Mouse (Mus musculus) embryonic facial prominence, embryonic 10.5 days (tissue): ENCODE results near the gene Rpl41. TPM values are rescaled to one million over a fixed set of nuclear protein-coding genes. Genes with fewer than 3 reads are reported as not detected.
"Not testable (repeated sequence)": the region's sequence is repeated elsewhere in the genome, so short reads cannot be mapped to it uniquely, and the experiment has no call there.

ENCODE experiments used
- DNase-seq: peaks from one replicate; pipeline ENCODE4 v3.0.0-alpha.2; 2017; ENCODE audit warnings: low spot score
- H3K27ac ChIP-seq: fragments of 300-500 bp; sonication (generic); replicated peaks from 2 replicates; pipeline ENCODE4 v1.5.1; 2016; ENCODE audit warnings: mild to moderate bottlenecking
- H3K27me3 ChIP-seq: fragments of 300-500 bp; sonication (generic); replicated peaks from 2 replicates; pipeline ENCODE4 v1.6.1; 2016; ENCODE audit warnings: low read depth, mild to moderate bottlenecking; ENCODE audit not compliant: poor library complexity, severe bottlenecking
- H3K36me3 ChIP-seq: fragments of 300-500 bp; sonication (generic); replicated peaks from 2 replicates; pipeline ENCODE4 v1.6.1; 2016; ENCODE audit warnings: mild to moderate bottlenecking, moderate library complexity
- H3K4me1 ChIP-seq: fragments of 300-500 bp; sonication (generic); 2 replicates; pipeline ENCODE4 v1.6.1; 2016
- H3K4me3 ChIP-seq: fragments of 300-500 bp; sonication (generic); 2 replicates; pipeline ENCODE4 v1.5.1; 2016; ENCODE audit warnings: mild to moderate bottlenecking, moderate library complexity
- H3K9me3 ChIP-seq: fragments of 300-500 bp; sonication (generic); 2 replicates; pipeline ENCODE4 v1.6.1; 2016; ENCODE audit warnings: mild to moderate bottlenecking
- WGBS: fragments of 180-500 bp; shearing (Covaris S2); methylation state at CpG from one replicate; pipeline ENCODE4 v1.1.7; 2016; 5-methylcytosine and 5-hydroxymethylcytosine counted together
- polyA plus RNA-seq: library from polyadenylated mRNA; unstranded; fragments of >200 nt; fragmentation: Nextera tagmentation; extraction: Ambion mirVana; gene quantifications from 2 replicates; pipeline ENCODE4 v1.2.1, GENCODE M21; 2016

The Rpl41 gene
- polyA plus RNA-seq, 1 experiment from 2014 or later: 3,494 TPM

DNA sequence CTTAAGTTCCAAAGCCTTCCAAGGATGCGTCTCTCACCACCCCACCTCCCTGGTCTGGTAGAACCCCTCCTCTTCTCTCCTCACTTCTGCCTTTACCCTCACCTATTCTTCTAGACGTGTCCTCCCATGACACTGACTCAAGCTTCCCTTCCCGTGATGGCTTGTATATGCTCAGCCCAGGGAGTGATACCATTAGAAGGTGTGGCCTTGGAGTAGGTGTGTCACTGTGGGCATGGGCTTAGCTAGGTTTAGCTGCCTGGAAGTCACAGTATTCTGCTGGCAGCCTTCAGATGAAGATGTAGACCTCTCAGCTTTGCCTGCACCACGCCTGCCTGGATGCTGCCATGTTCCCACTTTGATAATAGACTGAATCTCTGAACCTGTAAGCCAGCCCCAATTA is 34.1 kb downstream of the Rpl41 start:
- Histone ChIP-seq H3K4me1 (peaks cover 25% of the 10 kb centered on the region), H3K27ac (no peak overlapping the region), H3K27me3 (peaks cover 65% of the 10 kb centered on the region), H3K36me3 (peaks cover 35% of the 10 kb centered on the region; the same call in 1 of the 2 replicates), H3K4me3 (no peak overlapping the region; the same call in 1 of the 2 replicates), H3K9me3 (no peaks in the 10 kb centered on the region)
- DNase-seq: no peak
- WGBS: 81% methylated on average over 4 of the region's 4 CpGs

DNA sequence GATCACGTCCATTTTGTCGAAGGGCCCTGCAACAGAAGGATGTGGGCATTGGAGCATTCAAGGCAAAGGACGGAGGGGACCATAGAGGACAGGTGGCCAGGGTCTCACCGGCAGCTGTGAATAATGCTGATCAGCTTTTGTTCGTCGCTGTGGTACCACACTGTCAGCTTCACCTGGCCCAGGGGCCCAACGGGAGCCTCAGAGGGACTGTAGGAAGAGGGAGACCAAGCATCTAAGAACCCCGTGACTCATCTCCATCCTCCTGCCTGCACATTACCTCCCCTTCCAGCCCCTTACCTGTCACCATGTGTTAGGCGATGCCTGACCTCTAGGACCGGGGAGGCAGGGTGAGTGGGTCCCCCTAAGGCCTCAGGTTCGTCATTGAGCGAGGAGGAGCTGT is 37.3 kb downstream of the Rpl41 start:
- WGBS: 85% methylated on average over 12 of the region's 12 CpGs
- H3K4me1 ChIP-seq: peaks cover 12% of the 10 kb centered on the region
- H3K27ac ChIP-seq: no peak overlapping the region
- H3K9me3 ChIP-seq: no peaks in the 10 kb centered on the region
- no peak overlapping the region for H3K4me3 ChIP-seq
- peaks cover 32% of the 10 kb centered on the region for H3K27me3 ChIP-seq
- no peak for DNase-seq
- peaks cover 22% of the 10 kb centered on the region; the same call in 1 of the 2 replicates for H3K36me3 ChIP-seq

DNA sequence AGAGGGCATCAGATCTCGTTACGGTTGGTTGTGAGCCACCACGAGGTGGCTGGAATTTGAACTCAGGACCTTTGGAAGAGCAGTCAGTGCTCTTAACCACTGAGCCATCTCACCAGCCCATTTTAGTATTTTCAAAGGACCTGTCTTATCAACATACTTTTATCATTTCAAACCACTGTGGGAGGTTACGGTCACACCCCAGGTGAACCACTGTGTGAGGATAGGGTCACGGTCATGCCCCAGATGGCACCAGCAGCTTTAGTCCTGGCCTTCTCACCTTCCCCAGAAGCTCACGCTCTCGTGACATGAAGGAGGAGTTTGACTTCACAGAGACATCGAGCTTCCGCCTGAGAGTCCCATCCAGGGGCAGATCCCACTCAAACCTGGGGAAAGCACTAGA is 37.9 kb downstream of the Rpl41 start:
- DNase-seq: no peak
- H3K27me3 ChIP-seq: peaks cover 27% of the 10 kb centered on the region
- no peak overlapping the region for H3K4me3 ChIP-seq
- WGBS: 89% methylated on average over 9 of the region's 9 CpGs
- no peak overlapping the region for H3K27ac ChIP-seq
- H3K4me1 ChIP-seq: peaks cover 7% of the 10 kb centered on the region
- H3K36me3 ChIP-seq: peaks cover 22% of the 10 kb centered on the region; the same call in 1 of the 2 replicates
- H3K9me3 ChIP-seq: no peaks in the 10 kb centered on the region

DNA sequence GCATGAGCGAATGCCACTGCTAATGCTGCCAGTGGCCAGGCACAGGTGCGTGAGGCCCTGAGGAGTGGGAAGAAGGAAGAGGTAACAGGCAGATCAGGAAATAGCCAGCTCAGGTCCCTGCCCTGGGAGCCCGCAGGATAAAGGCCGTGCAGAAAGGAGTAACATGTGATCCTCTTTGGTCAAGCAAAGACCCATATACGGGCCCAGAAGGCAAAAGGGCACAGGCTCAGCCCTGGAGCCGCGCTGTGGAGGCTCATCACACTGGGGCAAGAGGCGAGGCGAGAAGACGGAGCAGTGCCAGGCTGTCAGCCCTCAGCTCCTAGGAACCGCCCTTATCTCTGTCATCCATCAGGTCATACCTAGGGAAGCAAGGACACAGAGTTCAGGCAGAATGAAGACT is 38.8 kb downstream of the Rpl41 start:
- Histone ChIP-seq H3K9me3 (no peaks in the 10 kb centered on the region), H3K27ac (no peak overlapping the region), H3K27me3 (peaks cover 18% of the 10 kb centered on the region), H3K4me3 (no peak overlapping the region), H3K36me3 (peaks cover 21% of the 10 kb centered on the region; the same call in 1 of the 2 replicates), H3K4me1 (no peaks in the 10 kb centered on the region)
- DNase-seq: no peak
- WGBS: 82% methylated on average over 11 of the region's 11 CpGs

DNA sequence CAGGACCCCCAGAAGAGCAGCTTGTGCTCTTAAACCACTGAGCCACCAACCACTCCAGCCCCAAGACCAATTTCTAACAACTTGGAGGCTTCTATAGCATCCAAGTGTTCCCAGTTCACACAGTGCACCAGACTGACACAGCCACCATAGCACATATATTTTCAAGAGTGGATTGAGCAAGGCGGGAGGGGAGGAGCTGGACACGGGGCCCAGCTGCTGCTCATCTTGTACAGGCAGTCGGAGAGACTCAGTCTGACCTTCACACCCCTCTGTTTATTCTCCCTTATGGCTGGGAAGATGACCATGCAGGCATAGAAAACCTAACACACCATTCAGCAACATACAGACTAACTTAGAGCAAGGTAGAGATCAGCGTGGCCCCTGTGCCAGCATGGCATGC is 39.3 kb downstream of the Rpl41 start:
- Histone ChIP-seq H3K36me3 (peaks cover 16% of the 10 kb centered on the region; the same call in 1 of the 2 replicates), H3K4me3 (no peak overlapping the region)
- WGBS: 86% methylated on average over 4 of the region's 4 CpGs

DNA sequence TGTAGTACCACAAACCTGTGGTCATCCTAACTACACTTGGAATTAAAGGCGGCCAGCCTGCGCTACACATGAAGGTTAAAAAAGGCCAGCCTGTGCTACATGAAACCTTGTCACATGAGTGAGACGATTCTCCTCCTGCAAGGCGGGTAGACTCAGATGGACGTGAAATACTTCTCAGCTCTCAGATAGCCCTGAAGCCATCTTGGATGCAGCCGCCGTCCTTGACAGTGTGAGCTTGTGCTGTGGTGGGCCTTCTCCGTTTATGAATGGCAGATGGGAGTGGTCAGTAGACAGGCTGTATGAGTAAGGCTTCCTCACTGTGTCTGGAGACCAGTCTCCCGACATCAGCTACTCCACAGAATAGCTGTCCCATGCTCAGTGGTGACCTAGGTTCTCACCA is 39.9 kb downstream of the Rpl41 start:
- 0 out of 2 replicates have a peak, but pooled peaks cover 2% of the 10 kb centered on the region for H3K4me1 ChIP-seq
- H3K27ac ChIP-seq: no peak overlapping the region
- H3K36me3 ChIP-seq: peaks cover 16% of the 10 kb centered on the region; the same call in 1 of the 2 replicates
- WGBS: 86% methylated on average over 9 of the region's 9 CpGs
- H3K9me3 ChIP-seq: no peaks in the 10 kb centered on the region
- no peak overlapping the region for H3K4me3 ChIP-seq
- 0 out of 2 replicates have a peak, but pooled peaks cover 12% of the 10 kb centered on the region for H3K27me3 ChIP-seq
- no peak for DNase-seq

More for the DNA sequence above, 39.3 kb downstream of the Rpl41 start:
- no peaks in the 10 kb centered on the region for H3K9me3 ChIP-seq
- no peak overlapping the region for H3K27ac ChIP-seq
- DNase-seq: no peak
- H3K4me1 ChIP-seq: 0 out of 2 replicates have a peak, but pooled peaks cover 2% of the 10 kb centered on the region
- H3K27me3 ChIP-seq: peaks cover 13% of the 10 kb centered on the region

DNA sequence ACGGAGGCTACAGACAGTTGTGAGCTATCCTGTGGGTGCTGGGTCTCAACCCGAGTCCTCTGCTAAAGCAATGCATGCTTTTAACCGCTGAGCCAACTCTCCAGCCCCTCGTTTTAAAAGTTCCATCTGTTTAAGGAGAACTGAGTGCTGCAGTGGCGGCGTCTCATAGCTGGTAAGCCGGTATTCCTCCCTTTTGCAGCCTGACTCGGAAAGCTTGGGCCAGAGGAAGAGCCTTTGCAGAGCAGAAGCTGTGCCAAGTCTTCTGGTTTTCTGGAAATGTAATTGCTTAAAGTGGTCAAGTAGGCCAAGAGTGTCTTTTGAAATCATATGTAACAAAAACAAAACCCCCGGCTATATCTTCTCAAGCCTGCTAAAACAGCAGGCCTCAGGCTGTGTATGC is 40.8 kb downstream of the Rpl41 start:
- H3K27me3 ChIP-seq: 0 out of 2 replicates have a peak, but pooled peaks cover 8% of the 10 kb centered on the region
- H3K4me3 ChIP-seq: no peak overlapping the region
- WGBS: 84% methylated on average over 9 of the region's 9 CpGs
- 0 out of 2 replicates have a peak, but pooled peaks cover 2% of the 10 kb centered on the region for H3K4me1 ChIP-seq
- H3K9me3 ChIP-seq: no peaks in the 10 kb centered on the region
- H3K27ac ChIP-seq: no peak overlapping the region
- no peak for DNase-seq
- H3K36me3 ChIP-seq: peaks cover 16% of the 10 kb centered on the region; the same call in 1 of the 2 replicates

DNA sequence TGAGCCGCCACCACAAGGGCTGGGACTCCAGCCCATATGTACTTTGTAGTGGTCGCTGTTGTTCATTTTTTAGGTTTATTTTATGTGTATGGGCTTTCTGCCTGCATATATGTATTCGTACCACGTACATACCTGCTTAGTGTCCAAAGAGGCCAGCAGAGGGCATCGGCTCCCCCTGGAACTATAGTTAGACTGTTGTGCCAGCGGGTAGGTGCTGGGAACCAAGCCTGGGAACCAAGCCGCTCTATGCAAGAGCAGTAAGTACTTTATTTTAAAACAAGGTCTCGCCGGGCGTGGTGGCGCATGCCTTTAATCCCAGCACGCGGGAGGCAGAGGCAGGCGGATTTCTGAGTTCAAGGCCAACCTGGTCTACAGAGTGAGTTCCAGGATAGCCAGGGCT is 43.1 kb downstream of the Rpl41 start:
- Histone ChIP-seq H3K4me3 (no peak overlapping the region), H3K36me3 (peaks cover 7% of the 10 kb centered on the region; the same call in 1 of the 2 replicates), H3K27ac (no peak overlapping the region), H3K27me3 (no peaks in the 10 kb centered on the region), H3K9me3 (no peaks in the 10 kb centered on the region), H3K4me1 (0 out of 2 replicates have a peak, but pooled peaks cover 2% of the 10 kb centered on the region)
- no peak for DNase-seq
- 94% methylated on average over 14 of the region's 14 CpGs for WGBS

DNA sequence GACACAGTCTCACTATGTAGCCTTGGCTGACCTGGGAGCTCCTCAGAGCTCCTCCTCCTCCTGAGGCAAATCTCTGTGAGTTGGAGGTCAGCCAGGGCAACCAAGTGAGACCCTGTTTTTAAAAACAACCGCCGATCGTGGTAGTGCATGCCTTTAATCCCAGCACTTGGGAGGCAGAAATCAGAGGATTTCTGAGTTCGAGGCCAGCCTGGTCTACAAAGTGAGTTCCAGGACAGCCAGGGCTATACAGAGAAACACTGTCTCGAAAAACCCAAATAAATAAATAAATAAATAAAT is 43.8 kb downstream of the Rpl41 start:
- WGBS: 83% methylated on average over 5 of the region's 5 CpGs
- DNase-seq: not testable (repeated sequence)

DNA sequence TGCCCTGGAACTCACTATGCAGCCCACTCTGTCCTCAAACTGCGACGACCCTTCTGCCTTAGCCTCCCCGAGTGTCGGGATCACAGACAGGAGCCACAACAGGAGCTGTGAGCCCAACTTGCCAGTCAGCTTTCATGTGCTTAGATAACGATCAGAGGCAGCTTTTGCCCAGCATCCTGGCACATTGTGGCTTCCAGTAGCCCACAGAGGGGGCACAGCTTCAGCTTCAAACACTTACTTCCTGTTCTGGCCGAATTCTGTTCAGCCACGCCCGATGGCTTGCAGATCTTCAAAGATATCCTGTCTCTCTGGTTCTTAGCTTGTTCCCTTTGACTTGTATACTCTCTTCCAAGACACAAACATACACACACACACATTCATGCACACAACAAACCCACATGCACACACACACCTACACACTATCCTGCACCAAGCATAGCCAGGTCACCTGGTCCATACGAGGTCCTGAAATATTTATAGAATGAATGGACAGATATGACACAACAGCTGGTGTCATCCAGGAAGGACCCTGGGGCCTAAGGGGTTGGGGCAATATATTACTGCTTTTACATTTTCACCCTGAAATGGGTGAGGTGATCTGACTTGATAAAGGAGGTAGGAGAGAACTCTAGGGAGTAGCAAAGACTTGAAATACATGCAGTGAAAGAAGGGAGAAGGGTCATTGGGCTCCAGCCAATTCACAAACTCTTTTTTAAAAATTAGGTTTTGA is 44.3 kb downstream of the Rpl41 start:
- Histone ChIP-seq H3K4me3 (no peak overlapping the region), H3K4me1 (0 out of 2 replicates have a peak, but pooled peaks cover 2% of the 10 kb centered on the region), H3K36me3 (peaks cover 7% of the 10 kb centered on the region; the same call in 1 of the 2 replicates), H3K27me3 (no peaks in the 10 kb centered on the region), H3K27ac (no peak overlapping the region; the same call in 1 of the 2 replicates), H3K9me3 (no peaks in the 10 kb centered on the region)
- WGBS: 79% methylated on average over 9 of the region's 9 CpGs
- no peak for DNase-seq

More for the DNA sequence above, 43.8 kb downstream of the Rpl41 start:
- H3K27ac ChIP-seq, H3K27me3 ChIP-seq, H3K36me3 ChIP-seq, H3K4me1 ChIP-seq, H3K9me3 ChIP-seq, H3K4me3 ChIP-seq: not testable (repeated sequence)

DNA sequence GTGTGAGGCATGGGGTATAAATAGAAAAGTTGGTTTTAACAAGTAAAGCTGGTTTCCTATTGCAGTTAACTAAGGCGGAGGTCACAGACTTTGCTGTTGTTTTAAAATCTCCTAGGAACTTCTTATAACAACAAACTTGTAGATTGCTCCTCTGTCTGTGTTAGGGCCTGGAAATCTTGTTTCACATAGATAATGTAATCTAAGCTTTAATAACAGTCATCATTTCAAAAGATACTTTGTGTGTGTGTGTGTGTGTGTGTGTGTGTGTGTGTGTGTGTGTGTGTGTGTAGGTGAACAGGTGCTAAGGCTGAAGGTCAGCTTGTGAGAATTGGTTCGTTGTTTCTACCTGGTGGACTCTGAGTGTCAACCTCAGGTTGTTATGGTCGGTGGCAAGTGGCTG is 45.1 kb downstream of the Rpl41 start:
- no peaks in the 10 kb centered on the region for H3K27me3 ChIP-seq
- DNase-seq: no peak
- peaks cover 4% of the 10 kb centered on the region; the same call in 1 of the 2 replicates for H3K36me3 ChIP-seq
- H3K27ac ChIP-seq: no peak overlapping the region
- H3K4me1 ChIP-seq: peaks cover 9% of the 10 kb centered on the region
- H3K9me3 ChIP-seq: no peaks in the 10 kb centered on the region
- WGBS: 86% methylated on average over 3 of the region's 3 CpGs
- no peak overlapping the region for H3K4me3 ChIP-seq

DNA sequence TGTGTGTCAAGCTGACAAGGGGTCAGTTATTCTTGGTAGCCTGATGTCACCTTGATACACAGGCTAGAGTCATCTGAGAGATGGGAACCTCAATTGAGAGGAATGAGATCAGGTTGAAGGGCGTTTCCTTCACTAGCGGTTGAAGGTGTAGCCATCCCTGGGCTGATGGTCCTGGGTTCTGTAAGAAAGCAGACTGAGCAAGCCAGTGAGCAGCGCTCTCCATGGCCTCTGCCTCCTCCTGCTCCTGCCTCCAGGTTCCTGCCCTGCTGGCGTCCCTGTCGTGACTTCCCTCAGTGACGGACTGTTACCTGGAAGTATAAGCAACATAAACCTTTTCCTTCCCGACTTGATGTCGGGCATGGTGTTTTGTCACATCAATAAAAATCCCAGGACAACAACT is 45.6 kb downstream of the Rpl41 start:
- DNase-seq: no peak
- peaks cover 4% of the 10 kb centered on the region; the same call in 1 of the 2 replicates for H3K36me3 ChIP-seq
- H3K27me3 ChIP-seq: no peaks in the 10 kb centered on the region
- H3K4me1 ChIP-seq: peaks cover 11% of the 10 kb centered on the region
- H3K9me3 ChIP-seq: no peaks in the 10 kb centered on the region
- WGBS: 80% methylated on average over 8 of the region's 8 CpGs
- no peak overlapping the region for H3K4me3 ChIP-seq
- H3K27ac ChIP-seq: no peak overlapping the region

DNA sequence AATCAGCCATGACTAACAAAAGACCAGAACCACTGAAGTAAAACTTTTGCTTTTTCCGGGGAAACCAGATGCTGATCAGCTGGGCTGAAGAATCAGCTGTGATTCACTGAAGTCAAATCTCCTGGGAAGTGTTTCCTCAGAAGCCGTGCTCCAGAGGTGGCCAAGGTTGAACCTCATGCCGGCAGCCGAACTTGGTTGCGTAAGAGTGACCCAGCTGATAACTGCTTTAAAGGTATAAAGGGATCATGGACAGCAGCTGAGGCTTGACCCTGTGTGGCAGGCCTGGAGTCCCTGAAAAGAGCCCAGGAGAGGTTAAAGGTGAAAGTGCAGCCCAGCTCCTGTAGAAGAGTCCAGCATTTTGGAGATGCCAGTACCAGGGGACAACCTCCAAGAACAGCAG is 46.8 kb downstream of the Rpl41 start:
- Histone ChIP-seq H3K27ac (no peak overlapping the region), H3K4me3 (no peak overlapping the region), H3K4me1 (peaks cover 22% of the 10 kb centered on the region), H3K9me3 (no peaks in the 10 kb centered on the region), H3K27me3 (peaks cover under 1% of the 10 kb centered on the region; the same call in 1 of the 2 replicates), H3K36me3 (peaks cover 4% of the 10 kb centered on the region; the same call in 1 of the 2 replicates)
- no peak for DNase-seq
- 82% methylated on average over 5 of the region's 5 CpGs for WGBS
